Mouse (Mus musculus): Measurements from ENCODE around the gene Cmtm2a. TPM values are rescaled to one million over a fixed set of nuclear protein-coding genes. Genes with fewer than 3 reads are reported as not detected.
A peak's percentile ranks its signal among the peaks of the same experiment; 100 is the strongest.

The Cmtm2a gene
- polyA plus RNA-seq, 1 experiment from 2014 or later = not detected

- ATAC-seq (replicated peaks; ENCODE audit: extremely low read depth, insufficient read depth, low FRiP score) = 0 out of 2 replicates have a peak, but pooled peaks have one; percentile 23
- no peaks in the 10 kb centered on the region for H3K4me1 ChIP-seq (ENCODE audit: control insufficient read depth, insufficient read depth, low read length)
- no peaks in the 10 kb centered on the region for H3K27me3 ChIP-seq (ENCODE audit: control insufficient read depth, insufficient read depth, low read length)
- no peak overlapping the region for H3K4me3 ChIP-seq (ENCODE audit: low read length)
- no peaks in the 10 kb centered on the region for H3K9me3 ChIP-seq (replicated peaks; ENCODE audit: control insufficient read depth, low read length)
- H3K9ac ChIP-seq (ENCODE audit: low read length) = no peak overlapping the region
- H3K4me2 ChIP-seq (ENCODE audit: low read depth, low read length) = no peak overlapping the region
- H3K36me3 ChIP-seq (ENCODE audit: control insufficient read depth, insufficient read depth) = peaks cover 16% of the 10 kb centered on the region
- 71% methylated on average over 10 of the region's 10 CpGs for WGBS
- H3K27ac ChIP-seq (ENCODE audit: low read length) = no peak overlapping the region
These were observed 53.5 kb downstream of the Cmtm2a start for GRCm38 (mm10) chr8:104239418-104239861.

GRCm38 (mm10) chr8:104234573-104234972 lies 58.4 kb downstream of the Cmtm2a start:
- no peaks in the 10 kb centered on the region for H3K4me1 ChIP-seq (ENCODE audit: control insufficient read depth, insufficient read depth, low read length)
- no peaks in the 10 kb centered on the region for H3K27me3 ChIP-seq (ENCODE audit: control insufficient read depth, insufficient read depth, low read length)
- WGBS = 48% methylated on average over 6 of the region's 6 CpGs
- no peak overlapping the region for H3K4me3 ChIP-seq (ENCODE audit: low read length)
- no peaks in the 10 kb centered on the region for H3K9me3 ChIP-seq (replicated peaks; ENCODE audit: control insufficient read depth, low read length)
- H3K4me2 ChIP-seq (ENCODE audit: low read depth, low read length) = no peak overlapping the region
- peaks cover 44% of the 10 kb centered on the region for H3K36me3 ChIP-seq (ENCODE audit: control insufficient read depth, insufficient read depth)
- H3K9ac ChIP-seq (ENCODE audit: low read length) = no peak overlapping the region
- H3K27ac ChIP-seq (ENCODE audit: low read length) = no peak overlapping the region
- 0 out of 2 replicates have a peak, but pooled peaks have one; percentile 28 for ATAC-seq (replicated peaks; ENCODE audit: extremely low read depth, insufficient read depth, low FRiP score)

- Histone ChIP-seq H3K9me3 (replicated peaks; ENCODE audit: control insufficient read depth, low read length) (no peaks in the 10 kb centered on the region), H3K4me2 (ENCODE audit: low read depth, low read length) (no peak overlapping the region), H3K36me3 (ENCODE audit: control insufficient read depth, insufficient read depth) (peaks cover 48% of the 10 kb centered on the region), H3K9ac (ENCODE audit: low read length) (no peak overlapping the region), H3K4me3 (ENCODE audit: low read length) (no peak overlapping the region), H3K4me1 (ENCODE audit: control insufficient read depth, insufficient read depth, low read length) (no peaks in the 10 kb centered on the region), H3K27ac (ENCODE audit: low read length) (no peak overlapping the region), H3K27me3 (ENCODE audit: control insufficient read depth, insufficient read depth, low read length) (no peaks in the 10 kb centered on the region)
- ATAC-seq (replicated peaks; ENCODE audit: extremely low read depth, insufficient read depth, low FRiP score) = no peak
- WGBS = 93% methylated on average over 5 of the region's 5 CpGs
These were observed 60.1 kb downstream of the Cmtm2a start for GRCm38 (mm10) chr8:104232919-104233318.

GRCm38 (mm10) chr8:104232039-104232438 lies 60.9 kb downstream of the Cmtm2a start:
- ATAC-seq (replicated peaks; ENCODE audit: extremely low read depth, insufficient read depth, low FRiP score) = no peak
- Histone ChIP-seq H3K36me3 (ENCODE audit: control insufficient read depth, insufficient read depth) (peaks cover 52% of the 10 kb centered on the region), H3K9me3 (replicated peaks; ENCODE audit: control insufficient read depth, low read length) (no peaks in the 10 kb centered on the region), H3K27me3 (ENCODE audit: control insufficient read depth, insufficient read depth, low read length) (no peaks in the 10 kb centered on the region), H3K4me1 (ENCODE audit: control insufficient read depth, insufficient read depth, low read length) (no peaks in the 10 kb centered on the region), H3K9ac (ENCODE audit: low read length) (no peak overlapping the region), H3K4me2 (ENCODE audit: low read depth, low read length) (no peak overlapping the region), H3K4me3 (ENCODE audit: low read length) (no peak overlapping the region), H3K27ac (ENCODE audit: low read length) (no peak overlapping the region)
- 94% methylated on average over 4 of the region's 4 CpGs for WGBS

Other genes with a start within 250 kb of the Cmtm2a start
- 48.8 and 51.0 TPM in 2 replicates for gene Cdh5, start 191.6 kb downstream of the Cmtm2a start, polyA plus RNA-seq (2015; fragmentation: Nextera tagmentation; extraction: Ambion mirVana)
- gene Bean1, start 122.7 kb downstream of the Cmtm2a start, polyA plus RNA-seq (2015; fragmentation: Nextera tagmentation; extraction: Ambion mirVana) = 0.76 and 0.94 TPM in 2 replicates
- 11.4 and 12.9 TPM in 2 replicates for gene Tk2, start 44.6 kb downstream of the Cmtm2a start, polyA plus RNA-seq (2015; fragmentation: Nextera tagmentation; extraction: Ambion mirVana)
- 24.9 and 27.2 TPM in 2 replicates for gene Cklf, start 42.3 kb downstream of the Cmtm2a start, polyA plus RNA-seq (2015; fragmentation: Nextera tagmentation; extraction: Ambion mirVana)
- not detected in 2 replicates for gene Gm45711, start 16.9 kb upstream of the Cmtm2a start, polyA plus RNA-seq (2015; fragmentation: Nextera tagmentation; extraction: Ambion mirVana)
- gene Cmtm1, start 17.0 kb upstream of the Cmtm2a start, polyA plus RNA-seq (2015; fragmentation: Nextera tagmentation; extraction: Ambion mirVana) = not detected in 2 replicates
- gene Gm11020, start 28.4 kb upstream of the Cmtm2a start, polyA plus RNA-seq (2015; fragmentation: Nextera tagmentation; extraction: Ambion mirVana) = not detected in 2 replicates
- not detected in 2 replicates for gene Cmtm2b, start 29.0 kb upstream of the Cmtm2a start, polyA plus RNA-seq (2015; fragmentation: Nextera tagmentation; extraction: Ambion mirVana)
- 81.8 and 83.9 TPM in 2 replicates for gene Cmtm3, start 46.2 kb upstream of the Cmtm2a start, polyA plus RNA-seq (2015; fragmentation: Nextera tagmentation; extraction: Ambion mirVana)
- 1.3 and 1.7 TPM in 2 replicates for gene Cmtm4, start 102.6 kb upstream of the Cmtm2a start, polyA plus RNA-seq (2015; fragmentation: Nextera tagmentation; extraction: Ambion mirVana)
- 54.2 and 55.9 TPM in 2 replicates for gene Dync1li2, start 149.9 kb upstream of the Cmtm2a start, polyA plus RNA-seq (2015; fragmentation: Nextera tagmentation; extraction: Ambion mirVana)
- 0.11 and 0.13 TPM in 2 replicates for gene Terb1, start 216.7 kb upstream of the Cmtm2a start, polyA plus RNA-seq (2015; fragmentation: Nextera tagmentation; extraction: Ambion mirVana)
- 58.4 and 68.8 TPM in 2 replicates for gene Nae1, start 241.5 kb upstream of the Cmtm2a start, polyA plus RNA-seq (2015; fragmentation: Nextera tagmentation; extraction: Ambion mirVana)
- 2.4 and 3.0 TPM in 2 replicates for gene Car7, start 241.5 kb upstream of the Cmtm2a start, polyA plus RNA-seq (2015; fragmentation: Nextera tagmentation; extraction: Ambion mirVana)